Mouse (Mus musculus): ENCODE measurements around the gene Dnaic2. TPM values are rescaled to one million over a fixed set of nuclear protein-coding genes. Genes with fewer than 3 reads are reported as not detected.

The Dnaic2 gene
- polyA plus RNA-seq (2012), result not detected in 2 replicates

GRCm38 (mm10) chr11:114726965-114727825 lies at the start of gene Dnaic2:
Dnaic2 (plus strand) TSS chr11:114727408.

GRCm38 (mm10) chr11:114764820-114765818 lies 37.9 kb downstream of the Dnaic2 start, which contains the start of gene Kif19a:
Kif19a (plus strand) TSS chr11:114765388.

GRCm38 (mm10) chr11:114795848-114796322 lies 68.7 kb downstream of the Dnaic2 start, which contains the start of gene Btbd17:
Btbd17 (minus strand) TSS chr11:114795945.

GRCm38 (mm10) chr11:114798624-114799023 lies 71.4 kb downstream of the Dnaic2 start, which contains the start of gene Gpr142:
Gpr142 (plus strand) TSS chr11:114798924.

Other genes starting within 250 kb of the Dnaic2 start
- 434 and 462 TPM in 2 replicates for gene Rpl38, start 58.9 kb upstream of the Dnaic2 start, polyA plus RNA-seq (2012)
- 5.3 and 6.1 TPM in 2 replicates for gene Ttyh2, start 52.0 kb upstream of the Dnaic2 start, polyA plus RNA-seq (2012)
- gene Kif19a, start 38.0 kb downstream of the Dnaic2 start, polyA plus RNA-seq (2012), result 0.93 and 1.2 TPM in 2 replicates
- 0.23 TPM in 1 of 2 replicates, not detected in the other for gene Btbd17, start 68.5 kb downstream of the Dnaic2 start, polyA plus RNA-seq (2012)
- not detected in 2 replicates for gene Gpr142, start 71.5 kb downstream of the Dnaic2 start, polyA plus RNA-seq (2012)
- 0.14 and 1.2 TPM in 2 replicates for gene Gprc5c, start 123.7 kb downstream of the Dnaic2 start, polyA plus RNA-seq (2012)
- 1.4 and 1.7 TPM in 2 replicates for gene Cd300a, start 162.6 kb downstream of the Dnaic2 start, polyA plus RNA-seq (2012)
- 2.9 and 5.9 TPM in 2 replicates for gene Cd300lb, start 207.0 kb downstream of the Dnaic2 start, polyA plus RNA-seq (2012)
- 0.15 and 0.78 TPM in 2 replicates for gene Cd300c, start 241.7 kb downstream of the Dnaic2 start, polyA plus RNA-seq (2012)

Data from megakaryocyte-erythroid progenitor cell, adult 5 weeks (primary cell).